Mouse (Mus musculus): ENCODE results near the gene Olfr304.

DNA sequence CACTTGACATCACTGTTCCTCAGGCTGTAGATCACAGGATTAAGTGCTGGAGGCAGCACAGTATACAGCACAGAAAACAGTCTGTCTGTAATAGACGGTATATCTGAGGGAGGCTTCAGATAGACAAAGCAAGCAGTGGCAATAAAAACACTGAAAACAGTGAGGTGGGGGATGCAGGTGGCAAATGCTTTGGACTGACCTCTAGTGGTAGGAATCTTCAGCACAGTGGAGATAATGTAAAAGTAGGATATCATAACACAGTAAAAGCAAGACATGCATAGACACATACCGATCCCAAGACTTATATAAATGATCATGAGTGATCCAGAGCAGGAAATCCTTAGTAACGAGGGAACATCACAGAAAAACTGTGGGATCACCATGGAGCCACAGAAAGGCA is 689 bp downstream of the Olfr304 start:
- TF ChIP-seq GATA1 (IDR thresholded peaks at IDR 0.05; ENCODE audit: borderline replicate concordance, low read length): no peak
- TF ChIP-seq FLI1 (IDR thresholded peaks at IDR 0.05; ENCODE audit: low read length): no peak
